ENCODE assay signal across 21 mouse cellular contexts in genomic region chr8:116167874-116168273, GRCm38 (mm10).
"Had no signal": no experiment of that assay in that cellular context is flagged by ENCODE, and none has a peak within 500 bp of the region (broad histone marks: within the 10 kb centered on the region; RNA-seq: fewer than 3 reads in every experiment).

No protein-coding gene starts in this region.

- H3K4me2 ChIP-seq: liver, embryonic 13.5 days; liver, embryonic 15.5 days; lung, embryonic 15.5 days; midbrain, embryonic 13.5 days; neural tube, embryonic 13.5 days; neural tube, embryonic 15.5 days had no signal

- H3K9me3 ChIP-seq: liver, embryonic 13.5 days; liver, embryonic 15.5 days; lung, embryonic 15.5 days; midbrain, embryonic 13.5 days; neural tube, embryonic 13.5 days; neural tube, embryonic 15.5 days had no signal

- H3K4me1 ChIP-seq: liver, embryonic 13.5 days; liver, embryonic 15.5 days; lung, embryonic 15.5 days had no signal

- H3K4me3 ChIP-seq: liver, embryonic 13.5 days; liver, embryonic 15.5 days; lung, embryonic 15.5 days; midbrain, embryonic 13.5 days; myocyte; neural tube, embryonic 13.5 days; neural tube, embryonic 15.5 days had no signal

- DNase-seq: liver, embryonic 13.5 days; liver, postnatal 0 days; lung, adult 2 months; lung, postnatal 14 days; lung, postnatal 36 days; retina, postnatal 1 day; right cerebral cortex, adult 18-20 months; right cerebral cortex, postnatal 25 days; right cerebral cortex, postnatal 4 days; spleen, adult 18-20 months; thymus, adult 18-20 months; thymus, postnatal 14 days; thymus, postnatal 36 days had no signal

- H3K36me3 ChIP-seq: liver, embryonic 13.5 days; liver, embryonic 15.5 days; lung, embryonic 15.5 days; midbrain, embryonic 13.5 days; neural tube, embryonic 13.5 days; neural tube, embryonic 15.5 days had no signal

- H3K9ac ChIP-seq: liver, embryonic 13.5 days; liver, embryonic 15.5 days; liver, postnatal 0 days; lung, embryonic 15.5 days; midbrain, embryonic 13.5 days; neural tube, embryonic 13.5 days; neural tube, embryonic 15.5 days had no signal

- H3K27ac ChIP-seq: liver, embryonic 13.5 days; liver, embryonic 15.5 days; lung, embryonic 15.5 days; macrophage; midbrain, embryonic 13.5 days; neural tube, embryonic 13.5 days; neural tube, embryonic 15.5 days had no signal

- ATAC-seq: liver, postnatal 0 days; lung, postnatal 0 days; midbrain, embryonic 13.5 days had no signal

- H3K27me3 ChIP-seq: liver, embryonic 13.5 days; liver, embryonic 15.5 days; midbrain, embryonic 13.5 days; neural tube, embryonic 13.5 days; neural tube, embryonic 15.5 days had no signal
